Mouse (Mus musculus): ENCODE results near the gene Jund. TPM values are rescaled to one million over a fixed set of nuclear protein-coding genes. Genes with fewer than 3 reads are reported as not detected.

The Jund gene
- 100 to 1,000 TPM; 149 to 185 TPM for total RNA-seq (2021)
- long read RNA-seq, experiment 1, transcript Jund-201 (1 exons, 1,668 nt) = major isoform, 795 of 795 reads
- long read RNA-seq, experiment 1, partial matches to known transcripts = 0 of 795 reads
- long read RNA-seq, experiment 1, other reads (novel, unspliced or antisense) = 0 of 795 reads
- long read RNA-seq, experiment 2, transcript Jund-201 (1 exons, 1,668 nt) = major isoform, 368 of 368 reads
- long read RNA-seq, experiment 2, partial matches to known transcripts = 0 of 368 reads
- long read RNA-seq, experiment 2, other reads (novel, unspliced or antisense) = 0 of 368 reads

- DNase-seq = peak; percentile 100
Observed at GRCm38 (mm10) chr8:70698310-70699109, at the start of gene Jund. TSS of gene Jund (plus strand) at chr8:70698949.

DNA sequence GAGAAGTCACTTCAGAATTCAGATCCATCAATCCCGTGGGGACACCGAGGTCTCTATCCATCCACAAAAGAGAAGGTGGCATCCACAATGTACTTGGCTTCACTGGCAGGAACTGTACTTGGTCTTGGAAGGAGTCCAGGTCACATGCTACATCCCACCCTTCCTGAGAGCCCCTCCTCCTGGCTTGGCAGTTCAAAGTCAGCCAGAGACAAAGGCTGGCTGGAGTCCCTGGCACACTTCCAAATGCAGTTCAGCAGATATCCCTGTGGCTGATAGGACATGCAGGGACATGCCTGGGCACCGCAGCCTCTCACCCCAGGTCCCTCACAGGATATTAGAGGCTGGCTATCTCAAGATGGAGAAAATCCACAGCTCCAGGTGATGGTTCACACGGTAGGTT is 49.4 kb upstream of the Jund start:
- DNase-seq = peak; percentile 89

- no peak for DNase-seq
Observed at GRCm38 (mm10) chr8:70650351-70650750, 48.4 kb upstream of the Jund start.

- peak; percentile 82 for DNase-seq
Observed at GRCm38 (mm10) chr8:70653226-70653625, 45.5 kb upstream of the Jund start.

DNA sequence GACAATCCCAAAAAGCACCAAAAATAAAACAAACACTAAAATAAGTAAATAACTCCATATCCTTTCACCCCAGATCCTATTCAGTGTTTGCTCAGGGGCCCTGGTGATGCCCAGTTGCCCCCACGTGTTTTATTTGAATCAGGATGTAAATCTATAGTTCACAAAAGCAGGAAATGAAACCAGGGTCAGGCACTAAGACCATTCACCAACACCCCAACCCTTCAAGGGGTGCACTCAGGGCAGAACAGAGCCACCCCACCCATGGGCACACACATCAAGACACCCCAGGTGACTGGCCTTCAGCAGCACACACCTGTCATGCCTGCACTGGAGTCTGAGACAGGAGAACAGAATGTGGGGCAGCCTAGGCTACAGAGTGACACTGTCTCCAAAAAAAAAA is 44.6 kb upstream of the Jund start:
- no peak for DNase-seq

- no peak for DNase-seq
Observed at GRCm38 (mm10) chr8:70655469-70655868, 43.3 kb upstream of the Jund start.

DNA sequence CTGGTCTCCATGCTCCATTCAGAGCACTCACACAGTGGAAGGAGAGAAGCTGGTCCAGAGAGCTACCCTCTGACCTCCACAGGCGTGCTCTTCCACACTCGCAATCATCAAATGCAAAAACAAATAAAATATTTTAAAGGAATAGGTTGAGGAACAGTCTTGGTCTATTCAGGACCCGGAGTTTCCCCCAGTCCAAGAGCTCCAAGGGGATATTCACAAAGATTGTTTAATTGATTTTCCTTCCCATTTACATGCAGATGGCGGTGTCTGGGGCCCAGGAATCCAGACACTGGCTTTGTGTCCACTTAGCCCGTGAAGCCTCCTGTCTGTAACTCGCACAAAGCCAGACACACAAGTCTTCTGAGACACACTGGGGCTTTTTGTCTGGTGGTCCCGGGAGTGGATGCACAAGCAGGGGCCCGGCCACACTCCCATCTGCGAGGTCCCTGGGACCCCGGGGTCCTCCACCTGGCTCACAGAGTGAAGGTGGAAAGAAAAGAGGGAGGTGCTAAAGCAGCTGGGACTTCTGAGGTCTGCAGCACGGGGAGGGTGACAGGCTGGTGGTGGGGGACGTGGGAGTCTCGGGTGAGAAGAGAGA is 42.5 kb upstream of the Jund start:
- no peak for DNase-seq

- DNase-seq = no peak
Observed at GRCm38 (mm10) chr8:70657214-70657613, 41.5 kb upstream of the Jund start.

- DNase-seq = peak; percentile 63
Observed at GRCm38 (mm10) chr8:70657739-70658138, 41.0 kb upstream of the Jund start.

DNA sequence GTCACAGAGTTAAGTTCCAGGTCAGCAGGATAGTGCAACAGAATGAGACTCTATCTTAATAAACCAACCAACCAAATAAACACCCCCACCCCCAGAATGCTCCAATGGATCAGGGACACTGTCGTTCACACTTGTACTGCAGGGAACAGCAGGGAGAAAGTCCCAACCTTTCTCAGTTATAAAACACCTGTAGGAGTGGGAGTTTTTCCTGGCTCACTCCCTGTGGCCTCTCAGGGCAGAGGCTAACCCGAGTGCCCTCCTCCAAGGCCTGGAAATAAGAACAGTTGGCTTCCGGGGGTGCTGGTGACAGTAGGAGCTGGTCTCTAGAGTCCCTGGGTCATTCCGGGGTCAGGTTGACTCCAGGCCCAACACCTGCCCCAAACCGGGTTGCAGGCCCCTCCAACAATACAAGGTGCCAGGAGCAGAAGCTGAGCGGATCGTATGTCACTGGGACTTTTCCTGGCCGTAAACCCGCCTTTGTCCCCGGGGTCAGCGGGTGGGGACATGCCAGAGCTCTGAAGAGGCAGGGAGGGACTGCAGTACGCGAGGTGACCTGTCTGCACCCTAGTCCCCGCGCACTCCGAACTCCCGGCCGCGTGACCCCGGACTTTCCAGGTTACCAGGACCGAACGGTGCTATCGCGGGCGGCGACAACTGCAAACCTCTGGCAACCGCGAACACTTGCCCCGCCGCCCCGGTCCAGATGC is 39.7 kb upstream of the Jund start:
- DNase-seq = no peak

DNA sequence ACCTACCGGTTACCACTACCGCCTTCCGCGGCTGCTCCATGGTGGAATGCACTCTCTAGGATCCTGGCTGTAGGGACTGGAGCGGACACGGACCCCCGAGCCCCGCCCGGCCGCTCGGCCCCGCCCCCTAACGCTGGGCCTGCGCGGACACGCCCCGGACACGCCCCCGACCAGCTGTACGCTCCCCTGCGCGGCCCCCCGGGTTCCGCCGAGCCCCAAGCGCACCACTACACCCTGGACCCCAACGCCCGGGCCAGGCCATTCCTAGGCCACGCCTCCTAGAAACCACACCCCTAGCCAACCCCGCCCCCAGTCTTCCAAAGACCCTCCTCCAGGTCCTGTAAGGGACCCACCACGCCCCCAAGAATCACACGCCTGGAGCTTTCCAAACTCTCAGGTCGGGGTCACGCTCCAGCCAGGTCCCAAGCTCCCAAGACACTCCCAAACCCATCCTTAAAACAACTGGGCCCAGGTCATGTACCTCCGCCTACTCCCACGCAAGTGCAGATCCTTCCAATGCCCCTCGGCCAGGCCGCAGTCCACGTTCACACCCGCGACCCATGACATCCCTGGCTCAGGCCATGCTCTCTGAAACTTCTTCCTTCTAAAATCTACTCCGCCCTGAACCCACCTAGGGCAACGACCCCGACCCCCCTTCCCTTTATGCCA is 39.0 kb upstream of the Jund start:
- peak; percentile 97 for DNase-seq

DNA sequence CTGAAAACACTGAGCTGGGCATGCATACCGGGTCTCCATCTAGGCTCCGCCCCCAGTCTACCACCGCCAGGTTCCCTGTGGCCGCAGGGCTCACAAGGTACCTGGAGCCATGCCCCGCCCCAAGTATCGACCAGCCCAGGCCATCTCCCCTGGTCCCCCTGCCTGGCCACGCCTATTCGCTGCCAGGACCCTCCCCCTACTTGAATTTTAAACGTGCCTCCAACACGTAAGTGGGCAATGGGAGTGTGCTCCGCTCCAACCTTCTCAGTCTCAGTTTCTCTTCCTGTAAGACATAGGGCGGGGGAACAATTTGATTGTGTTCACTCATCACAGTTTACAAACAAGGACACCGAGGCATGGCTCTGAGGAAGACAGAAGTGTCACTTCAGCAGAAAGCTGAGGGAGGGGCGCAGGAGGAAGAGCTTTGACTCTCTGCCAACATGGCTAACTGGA is 38.5 kb upstream of the Jund start, which contains the start of gene Pgpep1:
Gene Pgpep1, minus strand, starts transcription at position 116 of the 453 bp plus-strand sequence.
- no peak for DNase-seq

DNA sequence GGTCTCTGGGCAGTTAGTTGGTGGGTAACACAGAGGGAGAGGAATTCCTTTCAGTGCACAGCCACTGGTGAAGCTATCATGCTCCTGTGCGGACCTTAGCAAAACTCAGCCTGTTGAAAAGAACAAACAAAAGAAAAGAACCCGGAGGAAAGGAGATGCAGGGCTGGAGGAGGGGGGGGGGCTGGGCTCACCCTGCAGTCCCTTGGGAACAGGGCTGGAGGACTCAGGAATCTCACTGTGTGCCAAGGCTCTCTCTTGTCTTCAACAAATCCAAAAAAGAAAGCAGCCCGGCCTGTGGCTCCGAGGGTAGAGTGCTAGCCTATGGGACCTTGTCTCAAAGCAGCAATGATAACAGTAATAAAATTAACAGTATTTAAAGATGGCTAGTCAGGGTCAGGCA is 35.1 kb upstream of the Jund start:
- DNase-seq = no peak

GRCm38 (mm10) chr8:70664631-70665030 is 34.1 kb upstream of the Jund start:
- DNase-seq = no peak

- no peak for DNase-seq
Observed at GRCm38 (mm10) chr8:70665599-70665998, 33.1 kb upstream of the Jund start.

- peak; percentile 61 for DNase-seq
Observed at GRCm38 (mm10) chr8:70667071-70667470, 31.7 kb upstream of the Jund start.

DNA sequence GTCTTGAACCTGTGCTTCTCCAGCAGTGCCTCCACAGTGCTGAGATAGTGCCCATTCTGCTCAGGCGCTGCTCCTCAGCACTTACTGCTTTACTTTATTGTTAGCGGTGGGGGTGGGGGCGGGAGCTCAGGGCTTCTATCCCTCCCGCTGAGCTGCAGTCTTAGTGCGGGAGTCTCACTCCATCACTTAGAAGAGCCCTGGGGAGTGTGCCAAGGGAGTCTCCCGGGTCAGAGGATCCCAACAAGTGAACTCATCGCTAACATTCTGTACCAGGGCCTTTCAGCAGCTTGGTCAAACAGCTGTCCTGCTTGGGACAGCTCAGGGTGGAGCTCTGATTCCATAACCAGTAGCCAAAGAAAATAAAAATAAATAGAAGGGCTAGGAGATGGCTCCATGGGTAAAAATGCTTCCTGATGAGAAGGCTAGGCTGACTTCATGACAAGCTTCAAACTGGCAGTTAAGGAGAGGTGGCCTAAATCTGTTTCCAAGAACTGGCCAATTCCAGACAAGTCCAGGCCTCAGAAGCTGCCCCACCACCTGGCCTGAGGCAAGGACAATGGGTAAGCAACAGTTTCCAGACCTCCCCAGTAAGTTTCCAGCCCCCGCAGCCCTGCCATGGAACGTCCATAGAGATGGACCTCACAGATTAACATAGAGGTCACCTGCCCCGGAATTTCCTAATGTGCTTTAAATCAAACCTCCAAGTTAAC is 27.0 kb upstream of the Jund start:
- no peak for DNase-seq

DNA sequence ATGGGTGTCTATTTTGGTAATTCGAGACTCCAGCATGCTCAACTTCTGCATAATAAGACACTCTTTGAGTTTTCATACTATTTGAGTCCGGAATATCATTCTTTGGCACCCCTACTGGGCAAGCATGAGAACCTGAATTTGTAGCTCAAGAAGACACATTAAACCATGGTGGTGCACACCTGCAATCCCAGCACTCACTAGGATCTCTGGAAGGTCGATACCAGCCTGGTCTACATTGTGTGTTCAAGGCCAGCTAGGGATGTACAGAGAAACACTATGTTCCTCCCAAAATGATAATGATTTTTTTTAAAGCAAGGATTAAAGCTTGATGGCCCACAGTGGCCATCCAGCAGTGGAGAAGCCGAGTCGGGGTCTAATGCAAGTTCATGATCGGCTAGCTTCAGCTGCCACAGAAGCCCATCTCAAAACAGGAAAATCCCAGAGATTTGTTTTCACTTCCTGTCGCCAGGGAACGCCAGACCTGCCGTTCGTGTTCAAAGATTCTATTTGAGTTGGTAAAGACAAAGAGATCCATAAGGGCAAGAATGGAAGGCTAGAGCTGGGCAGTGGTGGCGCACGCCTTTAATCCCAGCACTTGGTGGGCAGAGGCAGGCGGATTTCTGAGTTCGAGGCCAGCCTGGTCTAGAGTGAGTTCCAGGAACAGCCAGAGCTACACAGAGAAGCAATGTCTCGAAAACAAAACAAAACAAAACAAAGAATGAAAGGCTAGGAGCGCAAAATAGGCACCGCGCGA is 26.2 kb upstream of the Jund start:
- DNase-seq = no peak

DNA sequence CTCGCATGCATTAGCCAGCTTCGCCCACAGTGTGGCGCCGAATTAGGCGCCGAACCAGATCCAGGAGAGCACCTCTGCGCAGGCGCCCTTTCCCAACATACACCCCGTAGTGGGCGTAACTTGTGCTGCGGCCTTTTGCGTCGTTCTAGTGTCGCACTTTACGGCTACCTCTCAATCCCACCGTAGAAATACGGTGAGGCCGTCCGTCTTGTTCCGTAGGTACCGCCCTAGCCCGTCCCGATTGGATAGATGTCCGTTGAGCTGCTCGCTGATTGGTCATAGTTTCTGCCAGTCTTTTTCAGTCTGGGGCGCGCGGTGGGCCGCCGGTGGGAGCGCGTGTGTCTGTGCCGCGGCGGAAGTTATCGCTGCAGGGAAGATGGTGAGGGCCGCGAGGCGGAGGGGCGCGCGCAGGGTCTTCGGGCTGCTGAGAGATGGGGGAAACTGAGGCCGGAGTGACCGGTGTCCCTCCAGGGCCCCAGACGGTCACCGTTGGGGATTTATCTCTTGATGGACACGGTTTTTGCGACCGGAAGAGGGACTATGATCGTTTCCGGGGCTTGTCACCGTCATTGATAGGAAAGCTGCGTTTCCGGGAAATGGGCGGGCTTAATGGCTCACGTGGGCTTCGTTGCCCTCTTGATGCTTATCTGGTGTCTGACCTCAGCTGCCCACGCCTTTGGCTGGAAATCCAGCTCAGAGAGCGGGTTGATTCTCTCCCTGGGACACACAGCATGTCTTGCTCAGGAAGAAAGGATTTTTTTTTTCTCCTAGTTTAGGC is 25.5 kb upstream of the Jund start, which contains the start of gene Lsm4:
Gene Lsm4, plus strand, starts transcription at position 170 of the 778 bp plus-strand sequence.
- DNase-seq = peak; percentile 98

Data from adrenal gland, postnatal 10 days (tissue).